Comparison of ENCODE assay signal across 11 mouse cellular contexts in genomic region chr11:54091726-54092125, GRCm38 (mm10). TPM values are rescaled to one million over a fixed set of nuclear protein-coding genes. Genes with fewer than 3 reads are reported as not detected.
DNase-seq lines count a peak whose midpoint lies in the region; ATAC-seq and TF ChIP-seq lines count a peak whose summit lies in the region.
"Had no signal": no experiment of that assay in that cellular context is flagged by ENCODE, and none has a peak within 500 bp of the region (broad histone marks: within the 10 kb centered on the region; RNA-seq: fewer than 3 reads in every experiment).

No protein-coding gene starts in this region.

- no peak overlapping the region for H3K27ac ChIP-seq in forebrain, postnatal 0 days (ENCODE audit: low read depth, low read length)
- no peak overlapping the region for H3K27ac ChIP-seq in forebrain, embryonic 11.5 days (ENCODE audit: low read depth, low read length)
- no peak overlapping the region for H3K27ac ChIP-seq in liver, postnatal 0 days (ENCODE audit: low read depth)

- DNase-seq in forebrain, postnatal 0 days = peak; percentile 48
- DNase-seq in forebrain, embryonic 11.5 days (ENCODE audit: low spot score) = no peak
- no peak for DNase-seq in liver, postnatal 0 days
- DNase-seq in liver = no peak
- DNase-seq in MEL-GATA-1-ER (ENCODE audit: extremely low read depth, low read depth) = peak; percentile 63
- DNase-seq in natural killer cell, adult 2 months (ENCODE audit: low spot score in 2 of 2) = peak; percentile 13 to 67
- DNase-seq in cerebellum, adult 18-20 months = no peak
- DNase-seq in kidney, adult 8-10 months = no peak
- DNase-seq: kidney, postnatal 4 days had no signal

- WGBS in forebrain, postnatal 0 days = 48% methylated on average over 8 of the region's 8 CpGs
- WGBS in forebrain, embryonic 11.5 days = 62% methylated on average over 8 of the region's 8 CpGs
- 32% methylated on average over 8 of the region's 8 CpGs for WGBS in liver, postnatal 0 days (ENCODE audit: insufficient replicate concordance)

- H3K4me1 ChIP-seq in forebrain, postnatal 0 days (ENCODE audit: insufficient read depth) = no peaks in the 10 kb centered on the region
- H3K4me1 ChIP-seq in forebrain, embryonic 11.5 days (replicated peaks; ENCODE audit: control insufficient read depth, insufficient read depth, low read length) = no peaks in the 10 kb centered on the region
- peaks cover 4% of the 10 kb centered on the region for H3K4me1 ChIP-seq in liver, postnatal 0 days (ENCODE audit: insufficient read depth)

- H3K27me3 ChIP-seq in forebrain, postnatal 0 days (ENCODE audit: insufficient read depth, low read length) = no peaks in the 10 kb centered on the region
- H3K27me3 ChIP-seq in forebrain, embryonic 11.5 days (ENCODE audit: control insufficient read depth, insufficient read depth, low read length) = no peaks in the 10 kb centered on the region
- no peaks in the 10 kb centered on the region for H3K27me3 ChIP-seq in liver, postnatal 0 days (ENCODE audit: insufficient read depth, low read length)

- peak; percentile 14; the same call in 1 of the 2 replicates for TF ChIP-seq CTCF in forebrain, postnatal 0 days (IDR thresholded peaks at IDR 0.05; ENCODE audit: low read depth)
- peak; percentile 15; the same call in 1 of the 2 replicates for TF ChIP-seq CTCF in liver, postnatal 0 days (IDR thresholded peaks at IDR 0.05; ENCODE audit: low read depth)

- no peaks in the 10 kb centered on the region for H3K36me3 ChIP-seq in forebrain, postnatal 0 days (ENCODE audit: insufficient read depth)
- no peaks in the 10 kb centered on the region for H3K36me3 ChIP-seq in forebrain, embryonic 11.5 days (ENCODE audit: control insufficient read depth, insufficient read depth, low read length)
- H3K36me3 ChIP-seq in liver, postnatal 0 days (replicated peaks; ENCODE audit: insufficient read depth, low read length) = no peaks in the 10 kb centered on the region

- H3K9me3 ChIP-seq in forebrain, postnatal 0 days (ENCODE audit: low read length) = no peaks in the 10 kb centered on the region
- no peaks in the 10 kb centered on the region for H3K9me3 ChIP-seq in forebrain, embryonic 11.5 days (ENCODE audit: control insufficient read depth, low read length)
- no peaks in the 10 kb centered on the region for H3K9me3 ChIP-seq in liver, postnatal 0 days (ENCODE audit: low read length)

- no peak for TF ChIP-seq EP300 in liver, postnatal 0 days (IDR thresholded peaks at IDR 0.05; ENCODE audit: low read depth)

- no peak overlapping the region for H3K4me3 ChIP-seq in forebrain, postnatal 0 days (ENCODE audit: low read depth, low read length)
- H3K4me3 ChIP-seq in forebrain, embryonic 11.5 days (ENCODE audit: low read depth, low read length) = no peak overlapping the region
- H3K4me3 ChIP-seq in liver, postnatal 0 days (ENCODE audit: low read depth, low read length) = no peak overlapping the region

- ATAC-seq in forebrain, postnatal 0 days = peak; percentile 60
- no peak for ATAC-seq in forebrain, embryonic 11.5 days (replicated peaks; ENCODE audit: low FRiP score)
- ATAC-seq in liver, postnatal 0 days = no peak
- ATAC-seq: inflammation-experienced regulatory T-cells, adult 6 months had no signal

- no peak overlapping the region for H3K9ac ChIP-seq in forebrain, postnatal 0 days
- no peak overlapping the region for H3K9ac ChIP-seq in forebrain, embryonic 11.5 days (ENCODE audit: low read length)
- no peak overlapping the region for H3K9ac ChIP-seq in liver, postnatal 0 days (replicated peaks)

- H3K4me2 ChIP-seq in forebrain, postnatal 0 days (ENCODE audit: low read depth) = no peak overlapping the region
- H3K4me2 ChIP-seq in forebrain, embryonic 11.5 days (ENCODE audit: low read depth, low read length, severe bottlenecking) = no peak overlapping the region
- H3K4me2 ChIP-seq in liver, postnatal 0 days (ENCODE audit: low read depth, low read length) = peak overlapping the region; percentile 6
- H3K4me2 ChIP-seq: heart, embryonic 11.5 days had no signal

RNA-seq across cellular contexts. Expression of gene P4ha2, which starts 8.2 kb away (rescaled TPM):
- 6.8 and 9.8 TPM in 2 replicates for total RNA-seq in forebrain, postnatal 0 days (2014; rRNA removed)
- 6.0 and 6.1 TPM in 2 replicates for polyA plus RNA-seq in forebrain, postnatal 0 days (2015; fragmentation: Nextera tagmentation; extraction: Ambion mirVana)
- 16.0 and 16.4 TPM in 2 replicates for polyA plus RNA-seq in forebrain, embryonic 11.5 days (2014; fragmentation: Nextera tagmentation; extraction: Ambion mirVana)
- 2.4 and 2.7 TPM in 2 replicates for polyA plus RNA-seq in liver, postnatal 0 days (2015; fragmentation: Nextera tagmentation; extraction: Ambion mirVana)
- polyA plus RNA-seq: inflammation-experienced regulatory T-cells, adult 6 months had no signal

RNA-seq across cellular contexts. Expression of gene Pdlim4, which starts 22.9 kb away (rescaled TPM):
- total RNA-seq in forebrain, postnatal 0 days (2014; rRNA removed) = 27.6 and 30.9 TPM in 2 replicates
- 47.9 and 50.7 TPM in 2 replicates for polyA plus RNA-seq in forebrain, postnatal 0 days (2015; fragmentation: Nextera tagmentation; extraction: Ambion mirVana)
- polyA plus RNA-seq in forebrain, embryonic 11.5 days (2014; fragmentation: Nextera tagmentation; extraction: Ambion mirVana) = 45.3 and 48.6 TPM in 2 replicates
- polyA plus RNA-seq in liver, postnatal 0 days (2015; fragmentation: Nextera tagmentation; extraction: Ambion mirVana) = 4.0 TPM in 2 replicates

Comparison
In these comparisons a context has a peak if more than half of its experiments do, and no peak if none do; other contexts are left out.
1. DNase-seq: peak in forebrain, postnatal 0 days (single experiment), MEL-GATA-1-ER (single experiment) and natural killer cell, adult 2 months (2 of 2); none in forebrain, embryonic 11.5 days (single experiment), liver, postnatal 0 days (single experiment), liver (single experiment), cerebellum, adult 18-20 months (0 of 2) and kidney, adult 8-10 months (0 of 2).